In genomic region chr4:135353066-135353793, GRCm38 (mm10) we compare ENCODE assay signal across 1 mouse cellular context.
TF ChIP-seq lines count a peak whose summit lies in the region.

TSS of gene Srrm1 (minus strand) at chr4:135353321.

TF ChIP-seq in CH12.LX, 34 proteins besides CTCF, POLR2A, EP300 and RAD21 (continued from another document):
- TF ChIP-seq CHD1 (IDR thresholded peaks at IDR 0.05; ENCODE audit: low read depth, low read length), result 0 out of 2 replicates have a peak, but pooled peaks have one; percentile 80
- no peak for TF ChIP-seq ZKSCAN1 (IDR thresholded peaks at IDR 0.05; ENCODE audit: borderline replicate concordance, low read depth, low read length)
- no peak for TF ChIP-seq BHLHE40 (IDR thresholded peaks at IDR 0.05; ENCODE audit: low read depth, low read length)
- TF ChIP-seq JUND (conservative IDR thresholded peaks at IDR 0.05; ENCODE audit: low read depth, low read length), result no peak
- TF ChIP-seq ETS1 (conservative IDR thresholded peaks at IDR 0.05; ENCODE audit: low read depth, low read length), result no peak
- no peak for TF ChIP-seq PAX5 (IDR thresholded peaks at IDR 0.05; ENCODE audit: low read length)
- TF ChIP-seq NELFE (IDR thresholded peaks at IDR 0.05; ENCODE audit: low read depth, low read length), result peak; percentile 88
- TF ChIP-seq ZNF384 (IDR thresholded peaks at IDR 0.05; ENCODE audit: low read depth, low read length), result peak; percentile 99
- no peak for TF ChIP-seq GABPA (IDR thresholded peaks at IDR 0.05; ENCODE audit: insufficient replicate concordance, low read depth, low read length)
- TF ChIP-seq CHD2 (IDR thresholded peaks at IDR 0.05; ENCODE audit: low read length), result no peak
- 0 out of 2 replicates have a peak, but pooled peaks have one; percentile 67 for TF ChIP-seq E2F4 (IDR thresholded peaks at IDR 0.05; ENCODE audit: insufficient replicate concordance, low read depth, low read length)
